Comparison of ENCODE assay signal across 17 mouse cellular contexts in the genomic region with DNA sequence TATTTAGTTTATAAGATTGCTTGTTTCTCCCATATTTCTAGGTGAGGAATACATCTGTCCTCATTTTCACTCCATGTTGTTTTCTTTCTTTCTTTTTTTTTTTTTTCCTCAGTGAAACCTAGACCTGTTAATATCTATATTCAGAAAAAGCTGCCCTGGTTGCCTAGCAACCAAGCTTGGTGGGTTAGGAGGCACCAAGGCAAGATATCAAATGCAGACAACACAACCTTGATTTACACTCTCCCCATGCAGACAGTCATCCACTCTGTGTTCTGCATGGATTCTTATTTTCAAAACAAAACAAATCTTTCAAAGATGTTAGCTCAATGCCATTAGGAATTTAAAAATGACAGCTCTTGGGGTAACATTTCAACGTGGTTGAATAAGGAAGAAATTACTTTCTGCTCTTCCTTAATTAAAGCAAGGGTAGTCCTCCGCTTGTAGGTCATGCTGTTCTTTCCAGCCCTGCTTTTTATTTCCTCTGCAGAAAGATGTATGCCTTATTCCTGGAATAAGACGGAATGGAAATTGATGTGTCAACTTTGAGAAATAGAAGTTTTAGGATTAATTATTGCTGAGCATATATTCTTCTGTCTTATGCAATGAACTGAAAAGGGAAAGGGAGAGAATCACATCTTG.
DNase-seq lines count a peak whose midpoint lies in the region; ATAC-seq and TF ChIP-seq lines count a peak whose summit lies in the region.
"Had no signal": no experiment of that assay in that cellular context is flagged by ENCODE, and none has a peak within 500 bp of the region (broad histone marks: within the 10 kb centered on the region; RNA-seq: fewer than 3 reads in every experiment).

No protein-coding gene starts in this region.

- WGBS in hindbrain, embryonic 15.5 days = 55% methylated on average over 3 of the region's 3 CpGs
- 72% methylated on average over 3 of the region's 3 CpGs for WGBS in hindbrain, embryonic 12.5 days
- 57% methylated on average over 3 of the region's 3 CpGs for WGBS in hindbrain, postnatal 0 days

- no peak overlapping the region for H3K4me2 ChIP-seq in hindbrain, embryonic 15.5 days
- H3K4me2 ChIP-seq in hindbrain, embryonic 12.5 days (replicated peaks) = no peak overlapping the region
- no peak overlapping the region for H3K4me2 ChIP-seq in hindbrain, postnatal 0 days (ENCODE audit: low read depth, low read length)
- H3K4me2 ChIP-seq: heart, embryonic 13.5 days; liver, embryonic 12.5 days; lung, embryonic 15.5 days; stomach, embryonic 15.5 days had no signal

- no peak for TF ChIP-seq CTCF in hindbrain, postnatal 0 days (IDR thresholded peaks at IDR 0.05; ENCODE audit: low read depth)

- H3K9me3 ChIP-seq in hindbrain, embryonic 15.5 days = no peaks in the 10 kb centered on the region
- H3K9me3 ChIP-seq in hindbrain, embryonic 12.5 days (replicated peaks) = no peaks in the 10 kb centered on the region
- H3K9me3 ChIP-seq in hindbrain, postnatal 0 days (ENCODE audit: low read length) = no peaks in the 10 kb centered on the region
- H3K9me3 ChIP-seq: heart, embryonic 13.5 days; liver, embryonic 12.5 days; lung, embryonic 15.5 days; stomach, embryonic 15.5 days had no signal

- H3K9ac ChIP-seq in hindbrain, embryonic 15.5 days = no peak overlapping the region
- no peak overlapping the region for H3K9ac ChIP-seq in hindbrain, embryonic 12.5 days
- H3K9ac ChIP-seq in hindbrain, postnatal 0 days (replicated peaks; ENCODE audit: low read length) = no peak overlapping the region
- H3K9ac ChIP-seq: heart, embryonic 13.5 days; liver, embryonic 12.5 days; lung, embryonic 15.5 days; stomach, embryonic 15.5 days had no signal

- no peak overlapping the region for H3K4me3 ChIP-seq in hindbrain, embryonic 15.5 days
- H3K4me3 ChIP-seq in hindbrain, embryonic 12.5 days = no peak overlapping the region
- no peak overlapping the region for H3K4me3 ChIP-seq in hindbrain, postnatal 0 days (ENCODE audit: low read length)
- H3K4me3 ChIP-seq: heart, embryonic 13.5 days; liver, embryonic 12.5 days; lung, embryonic 15.5 days; myocyte; stomach, embryonic 15.5 days had no signal

- ATAC-seq in hindbrain, embryonic 15.5 days (ENCODE audit: low FRiP score, low read depth) = peak; percentile 91
- ATAC-seq in hindbrain, embryonic 12.5 days (ENCODE audit: low FRiP score) = no peak
- no peak for ATAC-seq in hindbrain, postnatal 0 days
- ATAC-seq: liver, embryonic 12.5 days had no signal

- DNase-seq in ovary, adult 18-20 months (ENCODE audit: low spot score) = peak; percentile 32
- DNase-seq in ovary, postnatal 36 days (ENCODE audit: low spot score) = no peak
- peak; percentile 76 for DNase-seq in hindbrain, postnatal 0 days (ENCODE audit: low spot score)
- peak; percentile 17 for DNase-seq in retina, postnatal 1 day
- DNase-seq in layer of hippocampus, adult 11-12 months (ENCODE audit: low spot score) = no peak
- no peak for DNase-seq in spleen, postnatal 36 days (ENCODE audit: low spot score in 2 of 2)
- DNase-seq: cerebellum, adult 9-10 months; kidney, adult 2 months; kidney, postnatal 36 days; thymus, postnatal 25 days had no signal

- H3K36me3 ChIP-seq in hindbrain, embryonic 15.5 days = no peaks in the 10 kb centered on the region
- H3K36me3 ChIP-seq in hindbrain, embryonic 12.5 days = no peaks in the 10 kb centered on the region
- no peaks in the 10 kb centered on the region for H3K36me3 ChIP-seq in hindbrain, postnatal 0 days (ENCODE audit: insufficient read depth, low read length)
- H3K36me3 ChIP-seq: heart, embryonic 13.5 days; liver, embryonic 12.5 days; lung, embryonic 15.5 days; stomach, embryonic 15.5 days had no signal

- peak overlapping the region; percentile 50 for H3K27ac ChIP-seq in hindbrain, embryonic 15.5 days (replicated peaks)
- no peak overlapping the region for H3K27ac ChIP-seq in hindbrain, embryonic 12.5 days
- H3K27ac ChIP-seq in hindbrain, postnatal 0 days = 0 out of 2 replicates have a peak overlapping the region, but pooled peaks have one; percentile 28
- H3K27ac ChIP-seq: heart, embryonic 13.5 days; liver, embryonic 12.5 days; lung, embryonic 15.5 days; stomach, embryonic 15.5 days had no signal

- H3K27me3 ChIP-seq in hindbrain, embryonic 15.5 days = no peaks in the 10 kb centered on the region
- no peaks in the 10 kb centered on the region for H3K27me3 ChIP-seq in hindbrain, embryonic 12.5 days
- H3K27me3 ChIP-seq in hindbrain, postnatal 0 days (ENCODE audit: insufficient read depth, low read length) = no peaks in the 10 kb centered on the region
- H3K27me3 ChIP-seq: heart, embryonic 13.5 days; liver, embryonic 12.5 days; lung, embryonic 15.5 days; stomach, embryonic 15.5 days had no signal

- H3K4me1 ChIP-seq in hindbrain, embryonic 15.5 days (replicated peaks) = no peaks in the 10 kb centered on the region
- H3K4me1 ChIP-seq in hindbrain, embryonic 12.5 days = no peaks in the 10 kb centered on the region
- no peaks in the 10 kb centered on the region for H3K4me1 ChIP-seq in hindbrain, postnatal 0 days (ENCODE audit: insufficient read depth, low read length)
- H3K4me1 ChIP-seq: liver, embryonic 12.5 days; lung, embryonic 15.5 days; stomach, embryonic 15.5 days had no signal

Comparison
In these comparisons a context has a peak if more than half of its experiments do, and no peak if none do; other contexts are left out.
1. DNase-seq: peak in ovary, adult 18-20 months (single experiment), hindbrain, postnatal 0 days (single experiment) and retina, postnatal 1 day (single experiment); none in ovary, postnatal 36 days (single experiment), layer of hippocampus, adult 11-12 months (single experiment) and spleen, postnatal 36 days (0 of 2).